Mouse (Mus musculus): ENCODE results near the gene Il17rd.

Il17rd gene

DNA sequence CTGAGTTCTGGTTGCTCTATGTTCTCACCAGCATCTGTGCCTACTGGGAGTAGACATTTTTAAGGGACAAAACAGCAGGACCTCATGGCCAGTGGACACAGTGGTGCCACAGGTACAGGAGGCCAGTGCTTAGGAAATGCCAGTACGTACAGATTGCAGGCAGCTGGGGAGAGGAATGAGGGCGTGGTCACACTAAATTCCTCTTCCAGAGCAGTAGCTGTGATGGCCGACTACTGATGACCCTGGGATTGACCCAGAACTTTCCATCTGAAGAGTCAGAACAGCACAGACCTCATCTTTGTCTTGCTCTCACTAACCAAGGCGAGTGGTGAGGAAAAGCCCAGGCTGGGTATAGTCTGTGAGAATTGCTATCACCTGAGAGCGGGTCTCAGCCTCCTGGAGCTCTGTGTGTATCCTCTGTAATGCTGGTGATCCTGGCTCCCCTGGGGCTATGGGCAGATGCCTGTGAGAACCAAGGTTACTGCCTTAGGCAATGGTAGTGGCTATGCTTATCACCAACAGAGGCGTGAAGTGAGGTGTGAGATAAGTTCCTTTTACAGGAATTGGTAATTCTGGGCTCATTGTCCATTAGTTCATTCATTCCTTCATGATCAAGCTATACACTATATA lies 111.4 kb downstream of the Il17rd start:
- no peak for DNase-seq

- DNase-seq, result no peak
These were observed 112.7 kb downstream of the Il17rd start for GRCm38 (mm10) chr14:27151432-27151831.

DNA sequence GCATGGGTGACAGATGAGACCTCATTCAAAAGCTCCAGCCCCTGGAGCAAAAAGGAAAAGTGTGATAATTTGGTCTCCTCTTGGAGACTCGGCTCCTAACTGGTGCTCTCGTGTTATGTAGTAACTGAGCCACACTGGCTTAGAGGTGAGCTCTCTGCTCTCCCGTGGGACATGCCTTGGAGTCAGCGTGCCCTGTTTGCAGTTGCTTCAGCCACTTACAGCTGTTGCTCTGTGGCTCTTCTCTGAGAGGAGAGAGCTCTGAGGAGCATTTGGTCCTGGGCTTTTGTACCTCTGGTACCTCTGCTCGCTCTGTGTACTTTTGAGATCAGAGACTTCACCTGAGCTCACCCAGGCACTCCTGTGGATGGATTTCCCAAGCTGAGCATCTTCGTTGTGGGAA lies 116.3 kb downstream of the Il17rd start:
- DNase-seq, result no peak

GRCm38 (mm10) chr14:27156032-27156431 lies 117.3 kb downstream of the Il17rd start:
- no peak for DNase-seq

Data from right cerebral cortex, postnatal 4 days (tissue).